Mouse (Mus musculus): ENCODE data around the gene Olfr1055. TPM values are rescaled to one million over a fixed set of nuclear protein-coding genes. Genes with fewer than 3 reads are reported as not detected.
"Not testable (repeated sequence)": the region's sequence is repeated elsewhere in the genome, so short reads cannot be mapped to it uniquely, and the experiment has no call there.

Olfr1055 gene
- total RNA-seq (2021), result not detected
- long read RNA-seq, experiment 1, result 0 reads
- long read RNA-seq, experiment 2, result 0 reads

GRCm38 (mm10) chr2:86350184-86350583, at the start of gene Olfr1055:
Gene Olfr1055 (minus strand): TSS chr2:86350284.
- DNase-seq (ENCODE audit: low spot score in 2 of 2), result no peak

GRCm38 (mm10) chr2:86395114-86395513, 45.0 kb upstream of the Olfr1055 start:
- DNase-seq (ENCODE audit: low spot score in 2 of 2), result no peak

DNA sequence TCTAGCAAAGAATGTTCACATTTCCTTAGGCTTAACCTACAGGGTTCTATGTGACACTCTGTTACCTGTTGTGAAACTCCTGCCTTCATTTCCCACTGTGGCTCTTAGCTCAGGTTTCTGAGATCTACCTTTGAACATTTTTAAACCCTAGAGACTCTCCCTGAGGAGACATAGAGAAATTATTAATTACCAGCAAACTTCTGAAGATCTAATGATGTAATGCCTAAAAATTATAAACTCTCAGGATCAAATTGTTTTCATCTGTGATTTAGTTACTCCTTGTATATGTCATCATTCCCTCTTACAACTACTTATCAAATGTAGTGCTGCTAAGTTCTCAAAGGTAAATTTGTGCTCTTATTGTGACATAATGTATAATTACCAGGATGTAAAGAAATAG, 38.4 kb upstream of the Olfr1055 start, which contains the start of gene Olfr1058:
TSS of gene Olfr1058 (minus strand) at position 101 of the 400 bp plus-strand sequence.
- DNase-seq (ENCODE audit: low spot score in 2 of 2), result not testable (repeated sequence)

GRCm38 (mm10) chr2:86378293-86378692, 28.2 kb upstream of the Olfr1055 start, which contains the start of gene Olfr1057:
Gene Olfr1057 (minus strand): TSS chr2:86378393.
- DNase-seq (ENCODE audit: low spot score in 2 of 2), result no peak

- not testable (repeated sequence) for DNase-seq (ENCODE audit: low spot score in 2 of 2)
These were observed 16.3 kb upstream of the Olfr1055 start for GRCm38 (mm10) chr2:86366342-86366741.

DNA sequence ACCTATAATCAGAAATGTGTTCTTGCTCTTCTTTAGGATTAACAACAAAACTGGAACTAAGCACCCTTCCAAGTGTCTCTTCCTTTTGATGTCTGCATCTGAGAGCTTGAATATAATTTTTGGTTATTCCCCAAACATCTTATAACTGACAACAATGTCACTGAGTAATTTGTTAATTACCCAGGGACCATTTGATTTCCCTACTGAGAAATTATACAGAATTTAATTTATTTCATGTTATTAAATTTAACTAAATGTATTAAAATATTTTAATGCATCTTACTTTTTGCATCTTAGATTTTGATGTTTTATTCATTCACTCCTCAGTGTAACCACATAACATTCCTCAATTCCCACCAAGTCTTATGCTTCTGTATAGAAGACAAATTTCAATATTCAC, 12.3 kb upstream of the Olfr1055 start, which contains the start of gene Olfr1056:
TSS of gene Olfr1056 (minus strand) at position 101 of the 400 bp plus-strand sequence.
- DNase-seq (ENCODE audit: low spot score in 2 of 2), result no peak

GRCm38 (mm10) chr2:86351751-86352150, 1.7 kb upstream of the Olfr1055 start:
- DNase-seq (ENCODE audit: low spot score in 2 of 2), result not testable (repeated sequence)

- no peak for DNase-seq (ENCODE audit: low spot score in 2 of 2)
These were observed 14.8 kb downstream of the Olfr1055 start, which contains the start of gene Olfr1054 for GRCm38 (mm10) chr2:86335333-86335732. Gene Olfr1054 (minus strand): TSS chr2:86335433.

DNA sequence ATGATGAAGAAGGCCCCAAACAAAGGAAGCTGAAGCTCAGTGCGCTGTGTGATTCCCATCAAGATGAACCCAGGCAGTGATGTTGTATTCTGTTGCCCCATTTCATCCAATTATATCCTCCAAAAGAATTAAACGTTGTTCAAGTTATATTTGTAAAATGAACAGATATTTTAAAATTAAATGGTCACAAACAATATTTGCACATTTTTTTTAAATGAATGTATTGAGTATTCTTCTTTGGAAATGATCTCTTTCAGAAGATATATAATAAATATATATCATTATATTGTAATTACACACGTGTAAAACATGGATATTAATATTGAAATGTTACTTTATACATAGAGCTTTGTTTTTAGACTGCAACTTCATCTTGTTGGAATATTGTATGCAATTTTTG, 34.9 kb downstream of the Olfr1055 start, which contains the start of gene Olfr1053:
TSS of gene Olfr1053 (minus strand) at position 101 of the 400 bp plus-strand sequence.
- DNase-seq (ENCODE audit: low spot score in 2 of 2), result no peak

Other genes starting within 250 kb of the Olfr1055 start
- not detected for gene Olfr1039, start 214.4 kb downstream of the Olfr1055 start, total RNA-seq (2021)
- gene Olfr1040, start 203.6 kb downstream of the Olfr1055 start, total RNA-seq (2021), result not detected
- gene Olfr1042, start 188.4 kb downstream of the Olfr1055 start, total RNA-seq (2021), result not detected
- gene Olfr1043, start 182.8 kb downstream of the Olfr1055 start, total RNA-seq (2021), result not detected
- not detected for gene Olfr1044, start 172.5 kb downstream of the Olfr1055 start, total RNA-seq (2021)
- not detected for gene Olfr52, start 164.6 kb downstream of the Olfr1055 start, total RNA-seq (2021)
- gene Olfr1045, start 147.3 kb downstream of the Olfr1055 start, total RNA-seq (2021), result not detected
- gene Olfr1046, start 131.0 kb downstream of the Olfr1055 start, total RNA-seq (2021), result not detected
- gene Olfr1047, start 118.9 kb downstream of the Olfr1055 start, total RNA-seq (2021), result not detected
- gene Olfr1048, start 110.0 kb downstream of the Olfr1055 start, total RNA-seq (2021), result not detected
- gene Olfr1049, start 92.0 kb downstream of the Olfr1055 start, total RNA-seq (2021), result not detected
- not detected for gene Olfr1051, start 71.2 kb downstream of the Olfr1055 start, total RNA-seq (2021)
- not detected for gene Olfr1052, start 57.8 kb downstream of the Olfr1055 start, total RNA-seq (2021)
- gene Olfr1053, start 35.0 kb downstream of the Olfr1055 start, total RNA-seq (2021), result not detected
- not detected for gene Olfr1054, start 14.9 kb downstream of the Olfr1055 start, total RNA-seq (2021)
- gene Olfr1056, start 12.2 kb upstream of the Olfr1055 start, total RNA-seq (2021), result not detected
- not detected for gene Olfr1057, start 28.1 kb upstream of the Olfr1055 start, total RNA-seq (2021)
- not detected for gene Olfr1058, start 38.3 kb upstream of the Olfr1055 start, total RNA-seq (2021)
- gene Olfr1061, start 63.8 kb upstream of the Olfr1055 start, total RNA-seq (2021), result not detected
- not detected for gene Olfr1062, start 76.5 kb upstream of the Olfr1055 start, total RNA-seq (2021)
- gene Olfr1065, start 100.3 kb upstream of the Olfr1055 start, total RNA-seq (2021), result not detected
- gene Olfr1066, start 106.0 kb upstream of the Olfr1055 start, total RNA-seq (2021), result not detected
- not detected for gene Olfr228, start 137.1 kb upstream of the Olfr1055 start, total RNA-seq (2021)
- not detected for gene Olfr1076, start 158.2 kb upstream of the Olfr1055 start, total RNA-seq (2021)
- not detected for gene Olfr1079, start 192.2 kb upstream of the Olfr1055 start, total RNA-seq (2021)
- gene Olfr1080, start 208.0 kb upstream of the Olfr1055 start, total RNA-seq (2021), result not detected
- not detected for gene Olfr1082, start 248.7 kb upstream of the Olfr1055 start, total RNA-seq (2021)

Data from gastrocnemius, postnatal 4 days (tissue).